Mouse (Mus musculus): ENCODE results near the gene Gpat3.

The Gpat3 gene

DNA sequence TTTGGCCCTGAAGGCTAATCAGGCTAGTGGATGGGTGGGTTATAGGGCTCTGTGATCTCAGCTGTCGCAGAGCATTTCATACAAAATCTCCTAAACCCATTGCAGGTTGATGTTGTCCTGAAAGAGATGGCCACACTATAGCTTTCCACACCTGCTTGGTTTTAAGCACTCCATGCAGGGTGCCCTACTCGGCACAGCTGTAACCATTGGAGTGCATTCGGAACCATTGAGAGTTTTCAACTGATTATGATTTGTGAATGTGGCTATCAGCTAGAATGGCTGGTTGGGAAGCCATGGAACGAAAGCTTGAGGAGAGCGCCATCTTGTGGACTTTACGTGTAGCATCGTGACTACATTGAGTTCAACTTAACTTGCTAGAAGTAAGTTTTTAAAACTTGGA is 69.5 kb downstream of the Gpat3 start:
- DNase-seq (ENCODE audit: low spot score in 2 of 2): peak; percentile 9 to 58

DNA sequence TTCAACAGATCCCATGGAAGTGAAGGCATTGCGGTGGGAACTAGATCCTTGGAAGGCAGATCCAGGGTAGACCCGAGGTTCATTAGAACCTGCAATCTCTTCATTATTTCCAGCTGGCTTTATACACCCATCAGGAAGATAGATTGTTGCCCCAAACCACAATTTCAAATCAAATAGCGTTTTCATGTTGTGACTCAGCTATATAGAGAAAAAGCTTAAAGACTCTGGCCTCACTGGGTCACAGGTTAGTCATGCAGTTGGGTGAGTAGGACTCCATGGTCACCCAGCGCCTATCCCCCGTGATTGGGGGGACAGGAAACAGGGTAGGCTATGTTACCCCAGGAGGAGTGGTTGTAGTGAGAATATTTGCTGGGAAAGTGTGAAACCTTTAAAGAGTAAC is 69.9 kb downstream of the Gpat3 start:
- no peak for DNase-seq (ENCODE audit: low spot score in 2 of 2)

DNA sequence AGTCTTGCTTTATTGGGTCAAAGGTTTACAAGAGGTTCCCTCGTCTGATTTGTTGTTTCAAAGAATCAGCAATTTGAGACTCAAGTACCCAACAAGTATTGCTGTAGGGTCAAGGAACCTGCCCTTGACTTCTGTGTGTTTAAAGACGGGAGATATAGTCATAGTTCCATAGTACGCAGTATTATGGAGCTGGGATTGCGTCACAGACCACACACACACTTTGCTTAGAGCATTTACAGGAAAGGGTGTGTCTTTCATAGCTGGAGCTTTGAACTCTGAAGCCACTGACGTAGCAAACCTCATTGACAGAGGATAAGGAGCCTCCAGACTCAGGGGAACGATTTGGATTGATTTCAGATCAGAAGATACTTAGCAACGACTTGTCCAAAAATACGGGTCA is 70.9 kb downstream of the Gpat3 start:
- no peak for DNase-seq (ENCODE audit: low spot score in 2 of 2)

DNA sequence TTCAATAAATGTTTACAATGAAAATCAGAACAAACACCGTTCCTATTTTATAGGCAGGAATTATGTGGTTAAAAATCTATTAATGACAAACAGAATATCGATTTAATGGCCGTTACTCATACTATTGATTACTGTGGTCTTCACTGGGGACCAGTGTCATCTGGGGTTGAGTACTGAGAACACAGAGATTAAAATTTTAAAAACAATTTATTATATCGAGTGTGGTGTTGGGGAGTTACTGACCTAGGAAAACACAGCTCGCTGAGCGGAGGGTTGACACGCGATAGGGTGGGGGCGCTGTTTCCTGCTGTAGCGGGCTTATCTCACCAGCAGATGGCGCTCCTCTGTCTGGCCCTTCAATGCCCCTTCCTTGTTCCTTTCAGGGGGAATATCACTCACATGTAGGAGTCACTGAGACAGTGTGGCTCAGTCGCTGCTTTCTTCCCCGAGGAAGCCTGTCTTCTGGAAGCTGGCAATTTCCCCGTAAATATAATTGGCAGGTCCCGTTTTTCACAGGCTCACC is 71.8 kb downstream of the Gpat3 start:
- DNase-seq (ENCODE audit: low spot score in 2 of 2): peak; percentile 44 to 75

GRCm38 (mm10) chr5:100919069-100919468 is 73.6 kb downstream of the Gpat3 start:
- DNase-seq (ENCODE audit: low spot score in 2 of 2): peak in 1 of 2 experiments; percentile 46

DNA sequence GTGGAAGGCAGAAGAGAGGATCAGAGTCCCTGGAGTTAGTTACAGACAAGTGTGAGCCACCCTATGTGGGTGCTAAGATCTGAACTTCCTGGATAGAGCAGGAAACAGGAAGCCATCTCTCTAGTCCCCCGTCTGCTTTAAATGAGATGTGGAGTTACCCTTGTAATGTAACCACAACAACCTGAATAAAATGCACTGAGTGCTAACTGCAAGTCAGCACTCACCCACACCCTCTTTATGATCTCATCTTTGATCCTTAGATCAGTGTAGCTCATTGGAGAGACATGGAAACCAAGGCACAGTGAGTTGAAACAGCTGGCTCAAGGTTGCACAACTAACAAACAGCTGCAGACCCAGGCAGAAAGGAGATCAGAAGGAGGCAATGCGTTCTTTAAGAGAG is 84.2 kb downstream of the Gpat3 start:
- DNase-seq (ENCODE audit: low spot score in 2 of 2): no peak

DNA sequence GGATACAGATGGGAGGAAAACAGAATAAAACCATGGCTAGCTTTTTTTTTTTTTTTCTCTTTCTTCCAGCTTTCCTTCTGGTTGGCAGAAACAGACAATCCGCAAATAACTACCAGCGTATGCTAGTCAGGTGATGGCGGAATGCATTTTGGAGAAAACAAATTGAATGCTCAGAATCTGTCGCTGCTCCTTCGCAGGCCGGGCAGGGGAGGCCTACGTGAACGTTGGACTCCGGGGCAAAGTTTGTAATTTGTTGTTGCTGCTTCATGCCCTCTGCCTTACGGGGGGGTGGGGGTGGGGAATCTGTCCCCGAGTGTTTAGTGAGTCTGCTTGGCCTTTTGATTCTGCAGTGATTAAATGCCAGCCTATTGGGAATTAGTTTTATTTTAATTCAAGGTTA is 98.2 kb downstream of the Gpat3 start:
- no peak for DNase-seq (ENCODE audit: low spot score in 2 of 2)

GRCm38 (mm10) chr5:100945336-100945735 is 99.8 kb downstream of the Gpat3 start:
- no peak for DNase-seq (ENCODE audit: low spot score in 2 of 2)
